Mouse (Mus musculus): ENCODE data around the gene Pigm. TPM values are rescaled to one million over a fixed set of nuclear protein-coding genes. Genes with fewer than 3 reads are reported as not detected.

The Pigm gene
- polyA plus RNA-seq, 1 experiment from 2014 or later, result 12.3 TPM

GRCm38 (mm10) chr1:172433012-172433850 lies 56.9 kb downstream of the Pigm start:
- Histone ChIP-seq H3K27me3 (ENCODE audit: control insufficient read depth, insufficient read depth, low read length) (no peaks in the 10 kb centered on the region), H3K9me3 (replicated peaks; ENCODE audit: control insufficient read depth, low read length) (no peaks in the 10 kb centered on the region), H3K9ac (replicated peaks; ENCODE audit: low read length) (no peak overlapping the region), H3K4me2 (ENCODE audit: low read depth, low read length) (no peak overlapping the region), H3K4me3 (ENCODE audit: low read depth, low read length) (no peak overlapping the region), H3K27ac (replicated peaks; ENCODE audit: low read depth, low read length) (no peak overlapping the region), H3K36me3 (replicated peaks; ENCODE audit: control insufficient read depth, insufficient read depth, low read depth, low read length) (no peaks in the 10 kb centered on the region), H3K4me1 (ENCODE audit: control insufficient read depth, insufficient read depth, low read length) (no peaks in the 10 kb centered on the region)
- no peak for DNase-seq (ENCODE audit: low spot score)
- no peak for ATAC-seq (replicated peaks; ENCODE audit: insufficient number of reproducible peaks, low FRiP score, low TSS enrichment, low read depth)
- WGBS, result 90% methylated on average over 20 of the region's 20 CpGs

Other genes starting within 250 kb of the Pigm start
- 153 and 155 TPM in 2 replicates for gene Pex19, start 249.8 kb upstream of the Pigm start, polyA plus RNA-seq (2014; fragmentation: Nextera tagmentation; extraction: Ambion mirVana)
- gene Dcaf8, start 228.5 kb upstream of the Pigm start, polyA plus RNA-seq (2014; fragmentation: Nextera tagmentation; extraction: Ambion mirVana), result 103 and 109 TPM in 2 replicates
- gene Pea15a, start 169.7 kb upstream of the Pigm start, polyA plus RNA-seq (2014; fragmentation: Nextera tagmentation; extraction: Ambion mirVana), result 121 and 123 TPM in 2 replicates
- gene Casq1, start 156.7 kb upstream of the Pigm start, polyA plus RNA-seq (2014; fragmentation: Nextera tagmentation; extraction: Ambion mirVana), result 1.7 and 2.3 TPM in 2 replicates
- gene Atp1a4, start 118.1 kb upstream of the Pigm start, polyA plus RNA-seq (2014; fragmentation: Nextera tagmentation; extraction: Ambion mirVana), result not detected in 2 replicates
- gene Igsf8, start 114.9 kb upstream of the Pigm start, polyA plus RNA-seq (2014; fragmentation: Nextera tagmentation; extraction: Ambion mirVana), result 30.1 and 36.7 TPM in 2 replicates
- gene Atp1a2, start 78.5 kb upstream of the Pigm start, polyA plus RNA-seq (2014; fragmentation: Nextera tagmentation; extraction: Ambion mirVana), result 0.60 and 0.65 TPM in 2 replicates
- gene Kcnj9, start 47.2 kb upstream of the Pigm start, polyA plus RNA-seq (2014; fragmentation: Nextera tagmentation; extraction: Ambion mirVana), result 0.54 and 0.65 TPM in 2 replicates
- gene Kcnj10, start 35.3 kb upstream of the Pigm start, polyA plus RNA-seq (2014; fragmentation: Nextera tagmentation; extraction: Ambion mirVana), result 0.07 and 0.11 TPM in 2 replicates
- gene Slamf9, start 98.8 kb downstream of the Pigm start, polyA plus RNA-seq (2014; fragmentation: Nextera tagmentation; extraction: Ambion mirVana), result 0.48 and 0.53 TPM in 2 replicates
- 36.8 and 46.6 TPM in 2 replicates for gene Igsf9, start 105.2 kb downstream of the Pigm start, polyA plus RNA-seq (2014; fragmentation: Nextera tagmentation; extraction: Ambion mirVana)
- 56.7 and 61.7 TPM in 2 replicates for gene Tagln2, start 123.5 kb downstream of the Pigm start, polyA plus RNA-seq (2014; fragmentation: Nextera tagmentation; extraction: Ambion mirVana)
- gene Cfap45, start 144.3 kb downstream of the Pigm start, polyA plus RNA-seq (2014; fragmentation: Nextera tagmentation; extraction: Ambion mirVana), result 0.47 and 0.65 TPM in 2 replicates
- 0.28 TPM in 1 of 2 replicates, not detected in the other for gene Vsig8, start 179.4 kb downstream of the Pigm start, polyA plus RNA-seq (2014; fragmentation: Nextera tagmentation; extraction: Ambion mirVana)
- gene Slamf8, start 214.0 kb downstream of the Pigm start, polyA plus RNA-seq (2014; fragmentation: Nextera tagmentation; extraction: Ambion mirVana), result not detected in 2 replicates
- 0.11 and 0.24 TPM in 2 replicates for gene Fcrl6, start 226.0 kb downstream of the Pigm start, polyA plus RNA-seq (2014; fragmentation: Nextera tagmentation; extraction: Ambion mirVana)

Measured in embryonic facial prominence, embryonic 11.5 days (tissue).